Mouse (Mus musculus) layer of hippocampus, adult 18-20 months (tissue): ENCODE measurements around the gene Mustn1. TPM values are rescaled to one million over a fixed set of nuclear protein-coding genes. Genes with fewer than 3 reads are reported as not detected.

Experiments
- DNase-seq, 2 experiments: peaks; one replicate each; pipeline ENCODE4 v3.0.0; 2022; ENCODE audit warnings: low spot score in 2 of 2
- total RNA-seq, 2 experiments: library from RNA; stranded (reverse); gene quantifications; 2 replicates each; pipeline ENCODE4 v1.2.3; 2021

Mustn1 gene
- total RNA-seq, 2 experiments from 2014 or later: 0.89 to 1.8 TPM

DNA sequence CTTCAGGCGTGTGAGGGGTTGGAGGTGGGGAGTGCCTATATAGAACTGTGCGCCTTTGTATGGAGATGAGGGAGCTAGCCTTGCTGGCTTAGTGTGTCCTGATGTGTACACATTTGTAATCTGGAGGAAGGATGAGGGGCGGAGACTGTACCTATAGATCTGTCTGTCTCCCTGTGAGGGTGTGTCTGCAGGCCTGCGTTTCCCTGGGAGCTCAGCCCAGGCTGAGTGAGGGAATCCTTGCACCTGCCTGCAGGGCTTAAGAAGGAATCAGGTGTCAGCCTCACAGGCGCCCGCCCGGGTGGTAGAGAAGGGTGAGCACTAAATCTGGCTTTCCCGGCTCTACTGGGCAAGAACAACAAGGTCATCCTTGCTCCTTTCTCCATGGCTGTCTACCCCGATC lies 794 bp downstream of the Mustn1 start:
- no peak for DNase-seq

DNA sequence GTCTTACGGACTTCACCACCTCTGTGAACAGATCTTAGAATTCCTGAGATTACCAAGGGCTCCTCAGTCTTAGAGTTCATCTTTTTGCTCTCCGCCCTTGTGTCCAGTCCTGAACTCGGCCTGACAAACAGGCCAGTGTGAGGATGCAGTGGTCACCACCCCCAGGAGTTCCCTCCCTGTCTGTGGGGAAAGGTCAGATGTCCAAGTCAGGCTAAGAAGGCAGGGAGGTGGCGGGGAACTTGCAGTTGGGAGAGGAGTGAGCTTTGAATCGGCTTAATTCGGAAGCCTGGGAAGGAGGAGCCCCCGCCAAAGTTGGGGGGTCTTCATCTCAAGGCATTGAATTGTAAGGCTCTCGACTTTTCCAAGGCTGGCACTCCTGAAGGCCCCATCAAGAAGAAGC lies 1.3 kb downstream of the Mustn1 start:
- no peak for DNase-seq

DNA sequence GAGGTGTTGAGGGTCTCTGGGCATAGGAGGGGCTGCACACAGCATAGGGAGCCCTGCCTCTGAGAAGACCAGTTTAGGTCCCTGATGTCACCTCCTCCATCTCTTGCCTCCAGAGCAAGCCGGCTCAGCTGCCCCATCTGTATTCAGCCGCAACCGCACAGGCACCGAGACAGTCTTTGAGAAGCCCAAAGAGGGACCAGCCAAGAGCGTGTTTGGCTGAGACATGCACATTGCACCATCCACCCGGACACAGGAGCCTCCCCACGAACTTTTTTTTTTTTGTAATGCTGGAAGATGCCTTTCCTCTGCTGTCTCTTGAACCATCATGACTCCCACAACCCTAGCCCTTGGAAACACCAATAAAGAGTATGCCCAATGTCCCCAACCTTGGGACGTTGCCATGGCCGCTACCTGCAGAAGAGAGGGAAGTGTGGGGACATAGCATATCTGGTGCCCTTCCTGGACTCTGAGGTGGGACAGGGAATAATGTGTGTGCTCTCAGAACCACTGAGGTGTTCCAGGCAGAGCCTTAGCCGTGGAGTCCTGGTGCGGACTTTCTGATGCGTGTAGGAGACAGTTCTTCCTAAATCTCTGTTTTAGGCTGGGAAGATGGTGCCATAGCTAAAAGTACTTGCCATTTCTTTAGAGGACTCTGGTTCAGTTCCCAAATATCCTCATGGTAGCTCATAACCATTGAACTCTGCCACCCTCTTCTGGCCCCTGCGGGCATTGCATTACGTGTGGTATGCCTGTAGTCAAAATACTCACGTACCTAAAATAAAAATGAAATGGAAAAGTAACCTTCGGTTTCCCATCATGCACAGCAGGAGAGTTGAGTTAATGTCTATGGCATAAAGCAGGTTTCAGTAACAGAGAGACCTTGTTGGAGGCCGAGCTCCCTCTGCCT lies 2.1 kb downstream of the Mustn1 start:
- peak in 1 of 2 experiments; percentile 55 for DNase-seq

DNA sequence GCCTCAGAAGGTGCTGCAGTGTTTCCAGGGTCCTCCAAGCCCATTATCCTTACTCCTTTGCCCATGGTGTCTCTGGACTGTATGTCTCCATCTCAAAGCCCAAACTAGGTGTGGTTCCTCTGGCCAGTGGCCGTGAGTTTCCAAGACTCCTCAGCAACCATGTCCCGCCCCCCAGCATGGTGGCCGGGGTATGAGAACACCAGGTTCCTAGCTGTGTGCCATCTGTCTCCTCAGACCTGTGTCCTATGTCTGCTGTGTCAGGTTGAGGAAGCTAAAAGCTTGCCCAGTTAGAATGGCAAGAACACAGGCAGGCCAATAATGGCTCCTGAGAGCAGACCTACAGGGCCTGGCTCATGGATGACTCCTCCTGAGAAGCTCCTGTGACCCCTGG lies 2.7 kb downstream of the Mustn1 start:
- DNase-seq: no peak

DNA sequence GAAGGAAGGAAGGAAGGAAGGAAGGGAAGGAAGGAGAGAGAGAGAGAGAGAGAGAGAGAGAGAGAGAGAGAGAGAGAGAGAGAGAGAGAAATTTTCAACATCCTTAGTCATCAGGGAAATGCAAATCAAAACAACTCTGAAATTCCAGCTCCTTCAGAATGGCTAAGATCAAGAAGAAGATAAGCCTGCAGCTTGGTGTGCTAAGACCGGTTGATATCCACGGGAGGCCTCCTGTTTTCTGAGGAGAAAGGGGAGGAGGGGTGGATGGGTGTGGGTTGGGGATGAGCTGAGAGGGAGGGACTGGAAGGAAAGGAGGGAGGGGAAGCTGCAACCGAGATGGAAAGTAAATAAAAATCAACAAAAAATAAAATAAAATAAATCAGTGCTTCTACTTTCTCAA lies 6.3 kb downstream of the Mustn1 start:
- no peak for DNase-seq

DNA sequence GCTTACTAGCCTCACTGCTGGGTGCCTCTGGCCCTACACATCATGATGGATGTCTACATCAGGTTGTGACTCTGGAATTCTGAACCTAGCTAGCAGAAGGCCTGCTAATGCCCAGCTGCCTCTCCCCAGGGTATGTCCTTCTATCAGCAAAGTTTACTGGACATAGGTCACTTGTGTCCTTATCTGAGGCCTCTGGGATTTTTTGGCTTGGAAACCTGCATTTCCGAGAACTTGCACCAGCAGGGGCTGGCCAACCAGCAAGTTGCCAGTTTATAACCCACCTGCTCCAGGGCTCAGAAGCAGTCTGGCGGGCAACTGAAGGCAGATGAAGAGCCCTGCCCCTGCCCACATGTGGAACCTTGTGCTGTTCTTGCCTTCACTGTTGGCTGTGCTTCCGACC lies 7.2 kb downstream of the Mustn1 start, which contains the start of gene Itih4:
Gene Itih4, plus strand, starts transcription at position 273 of the 400 bp plus-strand sequence.
- DNase-seq: no peak

DNA sequence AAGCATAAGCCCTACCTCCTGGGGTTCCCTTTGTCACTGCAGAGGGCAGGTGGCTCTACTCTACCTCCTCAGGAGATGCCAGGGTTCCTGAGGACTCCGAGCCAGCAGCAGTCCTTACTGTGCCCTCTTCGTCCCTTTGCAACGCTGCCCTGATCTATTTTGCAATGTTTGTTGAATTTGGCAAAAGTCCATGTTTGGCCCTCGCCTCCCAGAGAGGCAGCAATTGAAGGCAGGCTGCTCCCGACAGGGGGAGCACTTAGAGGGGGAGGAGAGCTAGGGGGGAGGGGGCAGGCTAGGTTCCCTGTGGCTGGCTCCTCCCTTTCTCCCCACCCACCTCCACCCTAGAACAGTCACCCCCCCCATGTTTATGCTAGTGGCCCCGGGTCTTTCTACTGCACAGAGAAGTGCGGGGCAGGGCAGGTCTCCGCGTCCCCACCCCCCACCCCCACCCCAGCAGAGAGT lies 9.3 kb downstream of the Mustn1 start:
- DNase-seq: peak in 1 of 2 experiments; percentile 18

DNA sequence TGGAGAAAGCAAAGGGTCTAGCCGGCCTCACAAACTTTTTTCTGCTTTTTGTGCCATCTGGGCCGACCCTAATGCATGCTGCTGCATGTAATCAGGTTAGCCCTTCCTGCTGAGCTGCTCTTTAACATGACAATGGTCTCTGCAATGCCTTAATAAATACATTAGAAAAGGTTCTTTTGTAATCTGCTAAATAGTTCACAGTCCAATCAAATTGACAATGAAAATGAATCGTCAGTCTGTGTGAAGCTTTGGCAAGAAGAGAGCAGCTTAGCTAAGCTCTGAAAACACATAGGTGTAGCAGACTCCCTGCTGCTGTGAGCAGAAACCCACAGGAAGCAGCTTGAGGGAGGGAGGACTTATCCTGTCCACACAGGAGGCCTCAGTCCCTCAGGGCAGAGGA lies 21.0 kb downstream of the Mustn1 start:
- DNase-seq: no peak

DNA sequence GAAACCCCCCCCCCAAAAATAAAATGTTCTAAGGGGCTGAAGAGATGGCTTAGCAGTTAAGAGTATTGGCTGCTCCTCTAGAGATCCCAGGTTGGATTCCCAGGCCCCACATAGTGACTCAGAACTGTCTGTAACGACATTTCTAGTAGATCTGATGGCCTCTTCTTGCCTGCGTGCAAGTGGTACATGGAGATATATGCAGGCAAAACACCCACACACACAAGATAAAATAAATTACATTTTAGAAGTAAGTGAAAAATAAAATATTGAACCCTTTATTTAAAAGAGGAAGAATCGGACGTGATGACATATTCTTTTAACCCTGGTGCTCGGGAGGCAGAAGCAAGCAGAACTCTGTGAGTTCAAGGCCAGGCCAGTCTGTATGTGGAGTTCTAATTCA lies 23.6 kb downstream of the Mustn1 start:
- no peak for DNase-seq

DNA sequence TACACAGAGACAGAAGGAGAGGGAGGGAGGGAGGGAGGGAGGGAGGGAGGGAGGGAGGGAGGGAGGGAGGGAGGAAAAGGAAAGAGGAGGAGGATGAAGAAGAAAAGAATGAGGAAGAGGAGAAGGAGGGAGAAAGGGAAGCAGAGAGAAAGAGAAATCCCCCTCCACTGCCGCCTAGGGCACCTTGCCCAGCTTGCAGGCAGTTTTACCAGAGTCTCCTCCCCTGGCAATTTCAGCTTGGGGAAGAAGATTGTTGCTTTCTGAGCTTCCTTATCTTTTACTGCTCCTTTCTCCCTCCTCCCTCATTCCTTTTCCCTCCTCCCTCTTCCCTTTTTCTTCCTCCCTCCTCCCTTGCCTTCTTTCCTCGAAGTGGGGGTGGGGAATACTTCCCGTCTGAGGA lies 24.0 kb downstream of the Mustn1 start:
- no peak for DNase-seq

DNA sequence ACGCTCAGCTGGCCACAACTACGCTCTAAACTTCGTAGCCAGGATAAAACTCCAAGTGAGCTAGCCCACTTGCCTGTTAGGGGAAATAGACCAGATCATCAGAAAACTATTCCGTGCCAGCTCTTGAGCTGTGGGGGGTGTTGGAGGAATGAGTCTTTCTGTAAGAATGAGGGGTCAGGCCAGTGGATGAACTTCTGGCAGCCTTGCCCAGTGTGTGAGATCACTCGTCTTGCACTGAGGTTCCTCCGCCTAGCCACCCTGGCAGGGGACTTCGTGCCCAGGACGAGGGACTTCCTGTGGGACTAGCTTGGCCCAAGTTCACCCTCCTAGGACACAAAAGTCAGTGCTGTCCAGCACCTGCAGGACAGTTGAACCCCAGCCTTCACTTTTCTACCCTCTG lies 25.3 kb downstream of the Mustn1 start:
- no peak for DNase-seq

DNA sequence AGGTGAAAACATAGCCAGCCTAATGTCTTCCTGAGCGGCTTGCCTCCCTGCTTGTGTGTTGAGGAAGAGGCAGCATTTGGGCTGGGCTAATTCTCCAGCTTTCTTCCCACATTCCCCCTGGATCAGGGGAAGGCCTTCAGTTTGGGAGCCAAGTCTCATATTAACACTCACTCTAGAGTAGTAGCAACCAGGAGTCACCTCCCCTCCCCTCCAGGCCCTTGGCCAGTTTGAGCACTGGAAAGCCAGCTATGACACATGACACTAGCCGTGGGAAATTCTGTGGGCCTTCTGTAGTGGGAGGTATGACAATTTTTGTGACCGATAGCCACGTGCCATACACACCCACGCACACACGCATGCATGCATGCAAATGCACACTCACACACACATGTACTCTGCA lies 27.0 kb downstream of the Mustn1 start:
- no peak for DNase-seq

DNA sequence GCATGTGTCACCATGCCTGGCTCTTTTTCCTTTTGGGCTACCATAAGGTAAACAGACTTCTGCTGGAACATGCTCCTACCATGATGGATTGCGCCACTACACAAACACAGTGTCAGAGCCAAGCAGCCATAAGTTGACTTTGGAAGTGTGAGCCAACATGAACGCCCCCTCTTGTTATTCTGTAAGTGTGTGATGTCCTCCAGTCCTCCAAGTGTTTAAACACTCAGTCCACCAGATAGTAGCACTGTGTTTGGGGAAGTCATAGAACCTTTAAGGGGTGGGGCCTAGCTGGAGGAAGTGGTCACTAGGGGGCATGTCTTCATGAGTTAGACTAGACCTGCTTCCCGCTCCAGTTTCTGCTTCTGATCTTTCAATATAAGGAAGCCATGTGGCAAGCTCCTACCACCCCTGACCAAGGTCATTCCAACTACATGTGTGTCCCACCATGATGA lies 28.8 kb downstream of the Mustn1 start:
- peak; percentile 29 to 53 for DNase-seq

DNA sequence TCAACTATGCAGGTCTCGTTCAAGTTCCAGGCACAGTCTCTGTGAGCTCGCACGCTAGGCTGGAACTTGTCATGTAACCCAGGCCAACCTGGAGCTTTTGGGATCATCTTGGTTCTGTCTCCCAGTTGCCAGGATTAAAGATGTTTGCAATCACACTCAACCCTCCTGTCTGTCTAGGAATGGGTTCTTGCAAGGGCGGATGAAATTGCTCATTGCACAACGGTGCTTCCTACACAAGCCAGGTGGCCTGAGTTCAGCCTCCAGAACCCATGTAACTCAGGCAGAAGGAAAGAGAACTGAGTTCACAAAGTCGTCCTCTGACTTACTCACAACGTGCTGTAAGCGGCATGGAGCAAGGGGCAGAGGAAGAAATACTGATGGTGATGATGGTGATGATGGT lies 32.1 kb downstream of the Mustn1 start:
- DNase-seq: no peak

DNA sequence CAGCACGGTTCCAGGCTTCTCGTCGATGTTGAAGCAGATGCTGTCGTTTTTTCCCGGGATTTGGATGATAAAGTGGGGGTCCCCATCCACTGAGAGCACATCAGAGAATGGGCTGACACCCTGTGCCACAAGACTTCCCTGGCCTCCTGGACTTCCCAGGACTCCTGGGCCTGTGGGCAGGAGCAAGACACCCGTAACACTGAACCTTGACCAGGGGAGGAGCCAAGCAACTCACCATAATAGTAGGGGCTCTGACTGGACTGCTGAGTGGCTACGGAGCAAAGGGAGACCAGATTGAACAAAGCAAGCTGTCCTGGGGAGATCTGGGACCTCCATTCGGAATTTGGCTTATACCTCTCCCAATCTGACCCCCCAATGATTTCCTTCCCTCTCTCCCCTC lies 33.6 kb downstream of the Mustn1 start:
- no peak for DNase-seq

DNA sequence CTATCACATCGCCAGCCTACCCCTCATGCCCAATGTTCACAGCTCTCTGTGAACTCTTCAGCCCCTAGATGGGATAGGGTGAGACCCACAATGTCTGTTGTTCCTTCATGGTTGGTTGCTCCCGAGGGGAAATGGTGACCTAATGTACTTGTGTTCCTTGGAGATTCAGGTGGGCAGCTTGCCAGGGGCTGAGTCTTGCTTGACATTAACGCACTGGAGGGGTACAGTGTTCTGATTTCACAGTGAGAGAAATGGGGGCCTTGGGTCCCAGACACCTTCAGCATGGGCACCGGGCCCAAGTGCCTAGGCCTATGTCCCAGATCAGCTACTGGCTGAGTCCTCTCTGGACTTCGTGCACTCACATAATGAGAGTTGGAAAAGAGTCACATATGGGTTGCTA lies 34.4 kb downstream of the Mustn1 start:
- no peak for DNase-seq

DNA sequence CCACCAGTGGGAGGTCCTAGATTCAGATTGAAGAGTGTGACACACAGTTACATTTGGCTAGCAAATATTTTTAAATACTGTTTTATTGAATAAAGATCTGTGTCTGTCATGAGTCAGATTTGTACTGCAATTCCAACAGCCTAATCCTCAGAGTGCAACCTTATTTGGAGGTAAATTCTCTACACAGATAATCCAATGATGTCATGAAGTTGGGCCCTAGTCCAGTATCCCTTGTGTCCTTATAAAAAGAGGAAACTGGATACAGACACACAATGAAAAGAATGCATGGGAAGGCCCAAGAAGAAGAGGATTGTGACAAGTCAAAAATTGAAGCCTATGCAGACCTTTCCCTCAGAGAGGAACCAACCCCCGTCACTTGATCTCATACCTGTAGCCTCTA lies 37.5 kb downstream of the Mustn1 start:
- peak in 1 of 2 experiments; percentile 18 for DNase-seq

DNA sequence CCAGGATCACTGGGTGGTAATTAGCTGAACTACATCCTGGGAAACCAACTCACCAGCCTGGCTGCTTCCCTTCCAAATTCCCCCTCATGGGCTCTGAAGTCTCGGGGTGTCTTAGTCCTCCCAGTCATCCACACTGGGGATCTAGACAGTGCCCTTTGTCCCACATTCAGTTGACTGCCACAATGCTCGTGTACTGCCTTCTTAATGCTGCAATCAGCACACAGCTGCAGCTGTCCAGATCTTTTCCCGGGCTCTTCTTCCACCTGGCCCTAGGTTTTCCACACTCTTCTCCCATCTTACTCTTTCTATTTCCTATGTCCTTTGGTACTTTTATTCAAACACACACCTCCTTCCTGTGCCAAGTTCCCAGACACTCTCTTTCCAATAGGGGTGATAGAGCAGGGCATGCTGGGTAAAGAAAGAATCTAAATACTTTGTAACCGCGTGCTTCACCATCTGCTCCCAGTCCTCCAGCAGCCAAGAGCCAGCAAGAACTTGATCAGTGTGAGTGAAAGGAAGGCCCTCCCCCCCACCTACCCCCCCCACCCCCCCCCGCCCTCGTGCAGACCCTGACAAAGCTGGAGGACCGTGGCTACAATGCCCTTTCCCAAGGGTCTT lies 43.2 kb downstream of the Mustn1 start:
- peak; percentile 21 to 65 for DNase-seq

DNA sequence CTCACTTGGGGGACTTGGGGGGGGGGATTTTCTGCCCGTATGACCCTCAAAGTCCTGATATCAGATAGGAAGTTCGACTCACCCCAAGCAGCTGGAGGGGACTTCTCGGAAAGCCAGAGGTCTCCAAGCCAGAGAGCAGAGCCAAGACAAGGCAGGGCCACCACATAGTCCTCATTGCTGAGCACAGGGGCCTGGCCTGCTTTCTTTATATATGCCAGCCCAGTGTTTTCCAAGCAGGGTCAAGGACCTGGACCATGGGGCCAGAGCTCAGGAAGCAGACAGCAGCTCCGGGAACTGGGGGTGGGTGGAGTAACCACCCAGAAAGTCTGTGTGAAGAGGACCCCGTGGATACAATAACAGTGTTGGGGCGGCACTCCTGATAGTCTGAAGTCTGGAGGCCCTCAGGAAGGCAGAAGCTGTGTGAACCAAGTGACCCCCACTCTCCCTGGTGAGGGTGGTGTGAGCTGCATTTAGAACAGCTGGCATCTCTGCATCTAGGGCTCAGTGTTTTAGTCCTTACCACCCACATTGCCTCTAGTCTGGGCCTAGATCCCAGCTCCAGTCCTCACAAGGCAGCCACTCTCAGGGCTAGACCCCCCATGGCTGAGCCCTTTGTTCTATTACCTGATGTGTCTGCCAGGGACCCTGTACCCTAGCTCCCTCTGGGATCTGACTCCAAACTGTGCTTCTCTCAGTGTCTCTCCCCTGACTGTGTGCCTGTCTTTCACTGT lies 44.5 kb downstream of the Mustn1 start, which contains the start of gene Itih3:
Gene Itih3, minus strand, starts transcription at position 386 of the 731 bp plus-strand sequence.
- peak in 1 of 2 experiments; percentile 34 for DNase-seq

DNA sequence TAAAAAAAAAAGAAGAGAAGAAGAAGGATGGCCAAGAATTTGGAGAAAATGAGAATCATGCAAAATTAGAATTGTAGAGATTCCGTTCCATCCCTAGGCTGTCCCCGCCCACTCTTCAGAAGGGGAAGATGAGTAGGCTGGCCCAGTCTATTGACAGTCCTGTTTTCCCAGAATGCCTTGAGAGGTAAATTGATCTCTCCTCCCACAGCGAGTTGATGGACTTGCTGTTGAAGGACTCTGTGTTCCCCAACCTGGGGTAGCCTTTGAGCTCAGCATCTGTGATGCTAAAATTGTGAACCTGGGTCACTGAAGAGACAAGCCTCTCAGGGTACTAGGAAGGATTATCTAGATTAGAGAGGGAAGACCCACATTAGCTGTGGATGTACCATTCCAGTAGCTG lies 46.5 kb downstream of the Mustn1 start:
- DNase-seq: no peak

DNA sequence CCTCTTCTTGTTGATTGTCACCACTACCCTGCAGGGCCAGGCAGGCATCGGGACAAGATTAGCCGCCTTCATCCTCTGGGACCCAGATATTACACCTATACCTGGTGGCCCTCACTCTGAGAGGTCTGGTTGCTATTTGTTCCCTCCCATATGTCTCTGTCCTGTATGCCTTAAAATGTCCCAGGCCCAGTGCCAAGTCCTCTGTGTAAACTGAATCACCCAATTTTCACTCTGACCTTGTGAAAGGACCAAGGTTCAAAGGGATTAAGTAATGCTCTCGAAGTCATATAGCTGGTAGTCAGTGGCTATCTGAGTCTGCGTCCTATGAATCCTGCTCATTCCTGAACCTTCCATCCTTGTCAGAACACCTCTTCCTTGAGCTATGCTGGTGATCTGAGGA lies 51.4 kb downstream of the Mustn1 start:
- no peak for DNase-seq
